Mouse (Mus musculus): Measurements from ENCODE around the gene Ube2l3. TPM values are rescaled to one million over a fixed set of nuclear protein-coding genes. Genes with fewer than 3 reads are reported as not detected.

Ube2l3 gene
- polyA plus RNA-seq, 1 experiment from 2014 or later, result 394 TPM

GRCm38 (mm10) chr16:17124871-17125520 is 77.5 kb downstream of the Ube2l3 start, which contains the start of gene 2610318N02Rik:
Gene 2610318N02Rik (minus strand): TSS chr16:17125167.
- peak; percentile 90 for DNase-seq (ENCODE audit: low spot score)
- Histone ChIP-seq H3K27ac (peak within 1 kb of the TSS; percentile 93), H3K4me3 (peak within 1 kb of the TSS; percentile 73), H3K27me3 (ENCODE audit: insufficient read depth, poor library complexity, severe bottlenecking) (no peaks in the 10 kb centered on the region), H3K4me1 (replicated peaks) (peaks cover 44% of the 10 kb centered on the region), H3K36me3 (peaks cover 39% of the 10 kb centered on the region), H3K9me3 (no peaks in the 10 kb centered on the region)
- WGBS, result under 1% methylated on average over 25 of the region's 25 CpGs

DNA sequence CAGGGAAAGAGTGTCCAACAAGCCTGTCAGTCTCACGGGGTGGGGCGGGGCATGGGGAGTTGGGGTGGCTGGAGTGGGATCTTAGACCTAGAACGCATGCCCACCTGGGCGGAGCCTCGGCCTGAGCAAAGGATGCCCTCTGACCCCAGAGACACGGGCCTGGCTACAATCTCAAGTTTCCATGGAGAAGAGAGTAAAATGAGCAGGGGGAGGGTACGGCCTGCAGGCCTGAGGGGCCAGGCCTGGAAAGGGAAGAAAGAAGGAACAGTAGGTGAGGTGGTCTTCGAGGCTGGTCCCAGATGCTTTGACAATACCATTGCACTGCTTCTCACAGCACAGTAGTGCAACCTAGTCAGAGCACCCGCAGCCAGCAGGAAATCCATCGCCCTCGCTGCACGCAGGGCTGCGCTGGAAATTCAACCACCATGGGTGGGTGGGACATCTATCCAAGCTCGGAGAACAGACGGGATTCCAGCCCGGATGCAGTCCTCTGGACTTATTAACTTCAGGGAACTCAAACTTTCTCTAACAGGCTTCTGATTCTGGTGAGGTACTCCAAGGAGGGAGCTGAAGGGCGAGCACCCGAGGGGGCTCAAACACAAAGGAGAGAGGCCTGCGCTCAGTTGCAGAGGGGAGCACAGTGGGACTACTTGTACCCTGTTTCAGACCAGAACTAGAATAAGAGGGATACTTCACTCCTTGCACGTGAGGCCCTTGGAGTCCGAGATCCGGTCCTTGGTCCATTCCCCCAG is 78.2 kb downstream of the Ube2l3 start:
- H3K36me3 ChIP-seq, result peaks cover 40% of the 10 kb centered on the region
- 1% methylated on average over 22 of the region's 22 CpGs for WGBS
- H3K4me3 ChIP-seq, result peak overlapping the region; percentile 73
- H3K9me3 ChIP-seq, result no peaks in the 10 kb centered on the region
- no peaks in the 10 kb centered on the region for H3K27me3 ChIP-seq (ENCODE audit: insufficient read depth, poor library complexity, severe bottlenecking)
- peak; percentile 89 for DNase-seq (ENCODE audit: low spot score)
- H3K27ac ChIP-seq, result peak overlapping the region; percentile 93
- peaks cover 44% of the 10 kb centered on the region for H3K4me1 ChIP-seq (replicated peaks)

- Histone ChIP-seq H3K9me3 (no peaks in the 10 kb centered on the region), H3K27ac (peak overlapping the region; percentile 64), H3K4me3 (peak overlapping the region; percentile 29; the same call in 1 of the 2 replicates), H3K4me1 (replicated peaks) (peaks cover 44% of the 10 kb centered on the region), H3K27me3 (ENCODE audit: insufficient read depth, poor library complexity, severe bottlenecking) (no peaks in the 10 kb centered on the region), H3K36me3 (peaks cover 67% of the 10 kb centered on the region)
- no peak for DNase-seq (ENCODE audit: low spot score)
- 48% methylated on average over 14 of the region's 14 CpGs for WGBS
Observed at GRCm38 (mm10) chr16:17121569-17121968, 80.9 kb downstream of the Ube2l3 start.

GRCm38 (mm10) chr16:17117309-17117799 is 85.1 kb downstream of the Ube2l3 start:
- no peaks in the 10 kb centered on the region for H3K9me3 ChIP-seq
- 92% methylated on average over 5 of the region's 5 CpGs for WGBS
- no peak overlapping the region for H3K4me3 ChIP-seq
- H3K27ac ChIP-seq, result no peak overlapping the region
- DNase-seq (ENCODE audit: low spot score), result no peak
- H3K4me1 ChIP-seq (replicated peaks), result peaks cover 17% of the 10 kb centered on the region
- no peaks in the 10 kb centered on the region for H3K27me3 ChIP-seq (ENCODE audit: insufficient read depth, poor library complexity, severe bottlenecking)
- peaks cover 99% of the 10 kb centered on the region for H3K36me3 ChIP-seq

DNA sequence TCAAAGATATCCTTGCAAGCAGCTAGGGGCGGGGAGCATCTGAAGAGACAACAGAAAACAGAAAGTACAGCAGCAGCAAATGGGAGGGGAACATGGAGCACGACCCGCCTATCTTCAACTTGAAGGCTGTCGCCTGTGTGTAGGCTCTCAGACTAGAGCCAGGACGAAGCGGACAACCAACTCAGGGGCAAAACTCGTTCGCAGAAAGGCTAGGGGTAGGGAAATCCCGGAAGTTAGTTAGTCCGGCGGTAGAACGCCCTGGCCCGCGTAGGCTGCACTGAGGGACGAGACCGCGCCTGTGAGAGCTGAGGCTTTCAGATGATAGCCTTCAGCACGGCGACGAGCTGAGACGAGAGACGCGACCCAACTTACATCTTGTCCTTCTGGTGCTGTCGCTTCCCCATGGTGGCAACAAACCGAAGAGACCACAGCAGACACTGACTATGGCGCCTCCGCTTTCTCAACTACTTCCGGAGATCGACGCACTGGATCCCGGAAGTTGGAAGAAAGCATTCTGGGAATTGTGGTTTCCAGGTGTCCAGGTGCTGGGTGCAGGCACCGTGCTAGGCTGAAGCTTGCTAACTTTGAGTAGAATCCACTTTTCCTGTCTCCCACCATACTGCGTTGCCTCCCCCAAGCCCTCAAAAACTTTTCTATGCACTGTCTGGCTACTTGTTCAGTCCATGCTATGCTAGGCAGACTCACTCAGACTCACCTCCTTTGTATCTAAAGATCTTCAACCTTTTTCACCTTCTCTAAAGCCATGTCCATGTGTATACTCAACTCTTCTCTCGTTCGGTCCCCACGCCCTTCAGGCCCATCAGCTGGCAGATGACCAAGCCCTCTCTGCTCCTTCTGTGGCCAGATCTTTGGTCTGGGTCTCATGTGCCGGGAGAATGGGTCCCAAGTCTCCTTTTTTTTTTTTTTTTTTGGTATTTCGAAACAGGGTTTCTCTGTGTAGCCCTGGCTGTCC is 91.4 kb downstream of the Ube2l3 start, which contains the start of gene Ppil2:
Gene Ppil2, minus strand, starts transcription at position 487 of the 973 bp plus-strand sequence.
- DNase-seq (ENCODE audit: low spot score), result peak; percentile 78
- Histone ChIP-seq H3K9me3 (no peaks in the 10 kb centered on the region), H3K36me3 (peaks cover 72% of the 10 kb centered on the region), H3K4me1 (replicated peaks) (peaks cover 10% of the 10 kb centered on the region), H3K27me3 (ENCODE audit: insufficient read depth, poor library complexity, severe bottlenecking) (no peaks in the 10 kb centered on the region), H3K4me3 (peak within 1 kb of the TSS; percentile 75), H3K27ac (peak within 1 kb of the TSS; percentile 87)
- WGBS, result 11% methylated on average over 38 of the region's 38 CpGs

- no peaks in the 10 kb centered on the region for H3K9me3 ChIP-seq
- H3K27ac ChIP-seq, result no peak overlapping the region
- WGBS, result 96% methylated on average over 4 of the region's 4 CpGs
- H3K4me3 ChIP-seq, result no peak overlapping the region
- peaks cover 96% of the 10 kb centered on the region for H3K36me3 ChIP-seq
- peaks cover 2% of the 10 kb centered on the region for H3K4me1 ChIP-seq (replicated peaks)
- no peaks in the 10 kb centered on the region for H3K27me3 ChIP-seq (ENCODE audit: insufficient read depth, poor library complexity, severe bottlenecking)
- DNase-seq (ENCODE audit: low spot score), result no peak
Observed at GRCm38 (mm10) chr16:17104600-17104999, 97.8 kb downstream of the Ube2l3 start.

DNA sequence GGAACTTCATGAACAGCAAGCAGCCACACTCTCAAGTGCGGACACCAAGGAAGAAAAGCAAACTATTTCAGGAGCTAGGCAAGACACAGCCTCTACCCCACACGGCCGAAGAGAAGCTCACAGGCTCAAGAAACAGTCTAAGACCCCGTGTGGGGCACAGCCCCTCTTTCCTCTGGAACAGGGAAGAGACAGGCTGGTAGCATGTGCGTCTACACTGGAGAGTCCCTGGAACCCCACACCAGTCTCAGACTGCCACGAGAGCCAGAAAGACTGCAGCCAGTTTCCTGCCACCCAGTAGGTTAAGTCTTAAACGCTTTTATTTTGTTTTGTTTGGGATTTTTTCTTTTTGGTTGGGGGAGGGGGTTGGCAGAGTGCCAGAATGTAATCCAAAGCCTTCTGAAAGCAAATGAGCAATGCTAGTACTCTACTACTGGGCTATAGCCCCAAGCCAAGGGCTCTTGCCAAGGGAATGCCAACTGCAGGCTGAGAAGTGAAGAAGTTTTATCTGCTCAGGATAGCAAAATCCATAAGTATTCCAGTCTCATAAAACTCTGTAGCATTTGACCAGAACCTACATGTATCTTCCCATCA is 99.7 kb downstream of the Ube2l3 start:
- H3K4me3 ChIP-seq, result no peak overlapping the region
- WGBS, result 86% methylated on average over 7 of the region's 7 CpGs
- H3K27me3 ChIP-seq (ENCODE audit: insufficient read depth, poor library complexity, severe bottlenecking), result no peaks in the 10 kb centered on the region
- no peak for DNase-seq (ENCODE audit: low spot score)
- H3K36me3 ChIP-seq, result peaks cover 98% of the 10 kb centered on the region
- no peaks in the 10 kb centered on the region for H3K9me3 ChIP-seq
- H3K4me1 ChIP-seq (replicated peaks), result no peaks in the 10 kb centered on the region
- no peak overlapping the region for H3K27ac ChIP-seq

MicroRNA genes within 50 kb of the gene (microRNA counts, 519-probe panel; counts per million panel counts)
- microRNA mmu-miR-130b (4,979 counts per million, percentile 94 among the panel's probes with 10 or more counts), microRNA mmu-miR-301b (3,546 counts per million, percentile 85 among the panel's probes with 10 or more counts)

Other genes starting within 250 kb of the Ube2l3 start
- gene Mapk1, start 219.3 kb downstream of the Ube2l3 start, polyA plus RNA-seq (2016; fragmentation: Nextera tagmentation; extraction: Ambion mirVana), result 143 and 150 TPM in 2 replicates
- gene Ypel1, start 133.0 kb downstream of the Ube2l3 start, polyA plus RNA-seq (2016; fragmentation: Nextera tagmentation; extraction: Ambion mirVana), result 103 and 104 TPM in 2 replicates
- 159 and 177 TPM in 2 replicates for gene Ppil2, start 91.4 kb downstream of the Ube2l3 start, polyA plus RNA-seq (2016; fragmentation: Nextera tagmentation; extraction: Ambion mirVana)
- gene 2610318N02Rik, start 77.5 kb downstream of the Ube2l3 start, polyA plus RNA-seq (2016; fragmentation: Nextera tagmentation; extraction: Ambion mirVana), result 146 and 175 TPM in 2 replicates
- gene Sdf2l1, start 70.3 kb downstream of the Ube2l3 start, polyA plus RNA-seq (2016; fragmentation: Nextera tagmentation; extraction: Ambion mirVana), result 114 and 136 TPM in 2 replicates
- gene Ydjc, start 58.0 kb downstream of the Ube2l3 start, polyA plus RNA-seq (2016; fragmentation: Nextera tagmentation; extraction: Ambion mirVana), result 7.8 and 10.1 TPM in 2 replicates
- 0.73 and 0.75 TPM in 2 replicates for gene Ccdc116, start 55.4 kb downstream of the Ube2l3 start, polyA plus RNA-seq (2016; fragmentation: Nextera tagmentation; extraction: Ambion mirVana)
- 1.6 and 1.9 TPM in 2 replicates for gene Rimbp3, start 6.0 kb upstream of the Ube2l3 start, polyA plus RNA-seq (2016; fragmentation: Nextera tagmentation; extraction: Ambion mirVana)
- gene Hic2, start 30.9 kb upstream of the Ube2l3 start, polyA plus RNA-seq (2016; fragmentation: Nextera tagmentation; extraction: Ambion mirVana), result 16.1 and 18.0 TPM in 2 replicates
- gene Tmem191c, start 73.4 kb upstream of the Ube2l3 start, polyA plus RNA-seq (2016; fragmentation: Nextera tagmentation; extraction: Ambion mirVana), result 7.2 and 11.1 TPM in 2 replicates
- gene Serpind1, start 128.7 kb upstream of the Ube2l3 start, polyA plus RNA-seq (2016; fragmentation: Nextera tagmentation; extraction: Ambion mirVana), result 0.17 and 0.21 TPM in 2 replicates
- gene Snap29, start 203.3 kb upstream of the Ube2l3 start, polyA plus RNA-seq (2016; fragmentation: Nextera tagmentation; extraction: Ambion mirVana), result 11.9 and 12.9 TPM in 2 replicates
- 38.8 and 48.4 TPM in 2 replicates for gene Pi4ka, start 203.7 kb upstream of the Ube2l3 start, polyA plus RNA-seq (2016; fragmentation: Nextera tagmentation; extraction: Ambion mirVana)
- 75.8 and 81.5 TPM in 2 replicates for gene Crkl, start 249.3 kb upstream of the Ube2l3 start, polyA plus RNA-seq (2016; fragmentation: Nextera tagmentation; extraction: Ambion mirVana)

All from hindbrain, embryonic 10.5 days (tissue).